Mouse (Mus musculus) G1E (cell line): ENCODE results near the gene Abcb1b. TPM values are rescaled to one million over a fixed set of nuclear protein-coding genes. Genes with fewer than 3 reads are reported as not detected.

Source experiments
- ATAC-seq: 2 replicates; pipeline ENCODE4 v1.8.0; 2016; ENCODE audit warnings: mild to moderate bottlenecking; ENCODE audit not compliant: insufficient number of reproducible peaks, poor library complexity, low FRiP score, severe bottlenecking; ENCODE audit errors: extremely low read depth
- DNase-seq: peaks from one replicate; pipeline ENCODE4 v3.0.0; 2012; ENCODE audit warnings: low spot score
- H3K27me3 ChIP-seq: 2 replicates; pipeline ENCODE4 v1.6.1; 2012; ENCODE audit warnings: mild to moderate bottlenecking, low read length, inconsistent platforms; ENCODE audit not compliant: insufficient read depth
- H3K36me3 ChIP-seq: replicated peaks from 2 replicates; pipeline ENCODE3; 2012; ENCODE audit warnings: mild to moderate bottlenecking, inconsistent platforms
- H3K4me1 ChIP-seq: 2 replicates; pipeline ENCODE4 v1.6.1; 2012; ENCODE audit warnings: low read depth, low read length, inconsistent platforms, mixed read lengths; ENCODE audit not compliant: insufficient read depth
- H3K4me3 ChIP-seq: 2 replicates; pipeline ENCODE4 v1.5.1; 2012; ENCODE audit warnings: low read depth, mild to moderate bottlenecking, inconsistent platforms, low read length, moderate library complexity, mixed read lengths
- H3K9me3 ChIP-seq: replicated peaks from 2 replicates; pipeline ENCODE4 v1.6.1; 2012; ENCODE audit warnings: inconsistent platforms
- CTCF ChIP-seq: IDR thresholded peaks from 2 replicates; pipeline ENCODE4 v1.5.1; 2012; ENCODE audit warnings: low read depth, low read length, inconsistent platforms, mixed read lengths
- GATA1 ChIP-seq: IDR thresholded peaks from 2 replicates; pipeline ENCODE4 v1.6.1; 2012; ENCODE audit warnings: borderline replicate concordance, low read length, inconsistent platforms, mixed read lengths
- GATA2 ChIP-seq: IDR thresholded peaks from 2 replicates; pipeline ENCODE4 v1.6.1; 2012; ENCODE audit warnings: low read depth, low read length, inconsistent platforms, borderline replicate concordance
- POLR2AphosphoS5 ChIP-seq: IDR thresholded peaks from 2 replicates; pipeline ENCODE4 v1.6.1; 2012; ENCODE audit warnings: low read depth, low read length, inconsistent platforms; ENCODE audit not compliant: insufficient replicate concordance
- TAL1 ChIP-seq: conservative IDR thresholded peaks from 2 replicates; pipeline ENCODE4 v1.6.1; 2012; ENCODE audit warnings: low read depth, low read length, inconsistent platforms, mixed read lengths
- polyA plus RNA-seq: library from polyadenylated mRNA; stranded (reverse); fragments of >175 nt; gene quantifications from 2 replicates; pipeline ENCODE4 v1.2.3, GENCODE M21; 2012
- total RNA-seq, 2 experiments: library from RNA; stranded (forward) in 1 of 2; stranded (reverse) in 1 of 2; fragments of 200-1000 nt in 1 of 2; fragments of >200 nt in 1 of 2; fragmentation: Nextera tagmentation in 1 of 2; gene quantifications; 2 replicates each; pipeline ENCODE4 v1.2.3; 2014 to 2017

Gene Abcb1b
- total and polyA plus RNA-seq, 3 experiments: 0.55 TPM; not detected in 2

DNA sequence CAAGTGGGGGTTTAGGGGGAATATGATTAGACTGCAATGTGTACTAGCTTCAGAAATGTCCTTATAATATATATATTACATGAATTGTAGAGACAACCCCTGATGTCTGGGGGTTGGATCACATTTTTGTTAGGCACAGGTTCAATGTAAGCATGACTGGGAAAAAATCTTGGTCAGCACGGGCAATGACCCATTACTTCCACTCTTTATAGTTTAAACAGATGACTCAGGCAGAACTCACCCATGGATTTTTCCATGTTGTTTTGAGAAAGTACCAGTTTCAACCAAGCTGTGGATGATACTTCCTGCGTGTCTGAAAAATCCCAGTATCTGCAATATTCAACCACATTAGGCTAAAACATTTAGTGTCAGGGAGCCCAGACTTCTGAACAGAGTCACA lies 79.1 kb downstream of the Abcb1b start:
- ATAC-seq (no peak), DNase-seq (no peak)
- H3K9me3 ChIP-seq: no peaks in the 10 kb centered on the region
- TF ChIP-seq GATA1: no peak
- TF ChIP-seq GATA2: no peak
- TF ChIP-seq TAL1: no peak
- TF ChIP-seq POLR2AphosphoS5: no peak
- TF ChIP-seq CTCF: no peak
- 0 out of 2 replicates have a peak, but pooled peaks cover 5% of the 10 kb centered on the region for H3K27me3 ChIP-seq
- no peaks in the 10 kb centered on the region for H3K4me1 ChIP-seq
- no peaks in the 10 kb centered on the region for H3K36me3 ChIP-seq
- no peak overlapping the region for H3K4me3 ChIP-seq

DNA sequence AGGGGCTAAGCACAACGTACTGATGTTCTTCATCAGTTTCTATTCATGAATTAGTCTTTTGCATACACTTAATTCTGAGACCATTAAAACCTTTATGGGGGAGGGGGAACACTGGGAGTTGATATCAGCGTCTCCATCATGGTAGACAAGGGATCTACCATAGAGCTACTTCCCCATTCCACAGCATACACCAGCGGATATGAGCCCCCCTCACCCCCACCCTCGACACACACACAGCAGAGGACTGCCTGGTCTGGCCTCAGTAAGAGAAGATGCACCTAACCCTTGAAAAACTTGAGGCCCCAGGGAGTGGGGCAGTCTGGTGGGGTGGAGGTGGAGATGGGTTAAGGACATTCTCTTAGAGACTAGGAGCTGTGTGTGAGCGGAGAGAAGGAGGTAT lies 79.9 kb downstream of the Abcb1b start:
- no peaks in the 10 kb centered on the region for H3K4me1 ChIP-seq
- no peak for ATAC-seq
- H3K4me3 ChIP-seq: no peak overlapping the region
- DNase-seq: no peak
- 0 out of 2 replicates have a peak, but pooled peaks cover 3% of the 10 kb centered on the region for H3K27me3 ChIP-seq
- no peaks in the 10 kb centered on the region for H3K36me3 ChIP-seq
- H3K9me3 ChIP-seq: no peaks in the 10 kb centered on the region
- TF ChIP-seq POLR2AphosphoS5: no peak
- TF ChIP-seq GATA1: no peak
- TF ChIP-seq GATA2: no peak
- TF ChIP-seq TAL1: no peak

DNA sequence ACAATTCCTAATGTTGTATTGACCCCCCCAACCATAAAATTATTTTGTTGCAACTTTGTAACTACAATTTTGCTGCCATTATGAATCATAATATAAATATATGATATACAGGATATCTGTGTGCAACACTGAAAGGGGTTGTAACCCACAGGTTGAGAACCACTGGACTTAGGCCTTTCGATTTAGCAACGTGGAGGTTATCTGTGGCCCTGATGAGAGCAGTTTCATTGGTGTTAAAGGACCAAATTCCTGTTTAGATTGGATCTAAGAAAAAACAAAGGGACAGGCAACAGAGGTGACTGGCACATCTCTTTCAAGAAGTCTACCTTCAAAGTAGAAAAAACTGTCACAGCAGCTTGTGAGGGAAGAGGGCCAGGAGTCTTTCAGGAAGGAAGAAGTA lies 87.9 kb downstream of the Abcb1b start:
- H3K9me3 ChIP-seq: no peaks in the 10 kb centered on the region
- DNase-seq (no peak), ATAC-seq (no peak)
- H3K27me3 ChIP-seq: no peaks in the 10 kb centered on the region
- TF ChIP-seq CTCF (no peak), POLR2AphosphoS5 (no peak), GATA1 (no peak), TAL1 (no peak), GATA2 (no peak)
- no peak overlapping the region for H3K4me3 ChIP-seq
- no peaks in the 10 kb centered on the region for H3K4me1 ChIP-seq
- no peaks in the 10 kb centered on the region for H3K36me3 ChIP-seq

DNA sequence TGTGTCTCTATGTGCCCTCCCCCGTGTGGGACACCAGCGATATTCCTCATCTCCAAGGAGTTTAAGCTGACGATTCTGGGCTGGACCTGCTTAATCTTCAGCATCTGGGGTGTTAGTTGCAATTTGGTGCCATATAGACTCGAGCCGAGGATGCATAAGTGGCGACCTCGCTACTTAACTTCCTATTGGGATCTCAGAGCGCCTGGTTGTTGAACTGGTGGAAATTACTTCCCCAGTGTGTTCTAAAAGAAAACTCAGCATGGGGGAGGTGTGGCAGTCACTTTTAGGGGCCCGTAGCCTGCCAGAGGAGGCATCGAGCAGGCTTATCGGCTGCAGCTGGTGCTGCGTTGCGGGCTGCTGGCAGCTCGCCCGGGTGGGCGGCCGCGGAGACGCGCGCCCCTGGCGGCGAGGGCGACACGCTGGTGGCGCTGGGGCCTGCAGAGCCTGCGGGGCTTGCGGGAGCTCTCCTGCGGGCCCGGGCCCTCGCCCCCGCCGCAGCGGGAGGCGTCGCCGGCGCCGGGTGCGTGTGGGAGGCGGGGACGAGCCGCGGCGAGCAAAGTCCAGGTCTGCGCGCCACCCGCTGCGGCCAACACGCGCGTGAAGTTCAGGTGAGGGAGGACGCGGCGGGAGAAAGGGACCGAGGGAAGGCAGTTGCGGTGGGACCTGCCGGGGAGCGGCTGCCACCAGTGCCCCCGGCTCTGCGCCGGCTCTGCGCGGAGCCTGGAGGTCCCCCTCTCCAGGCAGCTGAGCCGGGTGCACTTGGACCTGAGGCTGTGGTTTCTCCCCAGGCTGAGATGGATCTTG lies 95.6 kb downstream of the Abcb1b start, which contains the start of gene Abcb4:
TSS of gene Abcb4 (plus strand) at position 418 of the 804 bp plus-strand sequence.
- DNase-seq (no peak), ATAC-seq (no peak)
- Histone ChIP-seq H3K9me3 (no peaks in the 10 kb centered on the region), H3K4me3 (no peak within 1 kb of the TSS), H3K36me3 (no peaks in the 10 kb centered on the region), H3K27me3 (peaks cover 3% of the 10 kb centered on the region; the same call in 1 of the 2 replicates), H3K4me1 (no peaks in the 10 kb centered on the region)
- TF ChIP-seq POLR2AphosphoS5 (no peak), CTCF (no peak), GATA1 (no peak), GATA2 (no peak), TAL1 (no peak)

DNA sequence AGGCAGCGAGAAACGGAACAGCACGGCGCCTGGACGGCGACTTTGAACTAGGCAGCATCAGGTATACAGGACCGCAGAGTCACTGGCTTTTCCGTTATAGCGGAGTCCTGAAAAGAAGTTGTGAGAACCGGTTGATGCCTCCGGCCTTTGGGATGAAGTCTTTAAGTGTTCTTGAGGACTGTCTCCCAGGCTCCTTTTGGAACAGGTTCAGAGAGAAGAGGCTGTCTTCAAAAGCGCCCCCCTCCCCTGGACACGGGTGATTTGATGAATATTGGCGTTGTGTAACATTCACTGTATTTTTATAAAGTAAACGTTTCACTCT lies 96.1 kb downstream of the Abcb1b start:
- Histone ChIP-seq H3K27me3 (peaks cover 3% of the 10 kb centered on the region; the same call in 1 of the 2 replicates), H3K4me1 (no peaks in the 10 kb centered on the region), H3K4me3 (no peak overlapping the region), H3K9me3 (no peaks in the 10 kb centered on the region), H3K36me3 (no peaks in the 10 kb centered on the region)
- DNase-seq: no peak
- TF ChIP-seq TAL1 (no peak), GATA1 (no peak), POLR2AphosphoS5 (no peak), CTCF (no peak), GATA2 (no peak)
- no peak for ATAC-seq

DNA sequence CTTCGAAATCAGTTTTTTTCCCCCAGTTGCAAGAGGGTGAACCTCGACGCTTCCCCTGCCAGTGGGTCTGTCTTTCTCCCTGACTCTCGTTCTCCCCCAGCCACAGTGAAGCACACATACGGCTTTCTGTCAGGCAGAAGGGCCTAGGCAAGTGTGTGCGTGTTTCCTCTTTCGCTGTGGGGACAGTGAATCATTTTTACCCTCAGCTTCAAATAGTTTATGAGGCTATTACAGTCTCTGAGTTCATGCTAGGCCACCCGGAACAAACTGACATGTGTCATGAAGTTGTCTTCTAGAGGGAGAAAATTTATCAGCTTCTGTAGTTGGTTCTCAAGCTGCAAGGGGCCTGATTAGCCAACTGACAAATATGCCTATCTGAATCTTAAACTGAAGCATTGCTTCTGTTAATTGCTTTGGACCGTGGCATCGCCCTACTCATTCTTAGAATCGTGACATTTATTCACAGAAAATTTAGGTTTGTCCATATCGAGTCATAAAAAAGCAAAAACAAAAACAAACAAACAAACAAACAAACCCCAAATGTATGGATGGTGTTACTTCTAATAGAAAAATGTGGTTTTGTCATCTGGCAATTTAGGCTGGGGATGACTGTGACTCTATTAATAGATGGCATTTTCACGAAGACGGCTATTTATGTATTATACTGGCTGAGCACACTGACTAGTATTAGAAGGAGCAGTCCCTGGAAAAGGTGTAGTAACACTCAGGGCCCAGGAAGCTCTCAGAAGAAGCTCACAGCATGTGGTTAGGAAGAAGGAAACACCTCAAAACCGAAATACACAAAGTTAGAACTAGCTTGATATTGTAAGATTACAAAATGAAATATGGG lies 96.9 kb downstream of the Abcb1b start:
- Histone ChIP-seq H3K36me3 (no peaks in the 10 kb centered on the region), H3K4me1 (no peaks in the 10 kb centered on the region), H3K9me3 (no peaks in the 10 kb centered on the region), H3K4me3 (no peak overlapping the region), H3K27me3 (peaks cover 3% of the 10 kb centered on the region; the same call in 1 of the 2 replicates)
- TF ChIP-seq GATA2 (no peak), GATA1 (no peak), TAL1 (no peak), POLR2AphosphoS5 (no peak), CTCF (no peak)
- DNase-seq: no peak
- no peak for ATAC-seq
